Mouse (Mus musculus) bone marrow, adult 2 months (tissue): ENCODE measurements around the gene Itpk1. TPM values are rescaled to one million over a fixed set of nuclear protein-coding genes. Genes with fewer than 3 reads are reported as not detected.

Experiments used
- H3K27ac ChIP-seq: fragments of 200-500 bp; 2 replicates; pipeline ENCODE4 v1.5.1; 2012; ENCODE audit warnings: low read depth, mild to moderate bottlenecking, control low read depth, inconsistent platforms, low read length; ENCODE audit not compliant: control insufficient read depth, poor library complexity, insufficient read depth
- H3K4me1 ChIP-seq: fragments of 200-500 bp; 2 replicates; pipeline ENCODE4 v1.6.1; 2011; ENCODE audit warnings: low read length; ENCODE audit not compliant: control insufficient read depth, insufficient read depth
- H3K4me3 ChIP-seq: fragments of 200-500 bp; replicated peaks from 2 replicates; pipeline ENCODE3; 2011; ENCODE audit warnings: mild to moderate bottlenecking, low read depth, low read length, control low read depth; ENCODE audit not compliant: control insufficient read depth
- CTCF ChIP-seq: fragments of 200-500 bp; IDR thresholded peaks from 2 replicates; pipeline ENCODE4 v1.5.1; 2011; ENCODE audit warnings: low read length, control low read depth; ENCODE audit not compliant: control insufficient read depth, insufficient read depth
- POLR2A ChIP-seq: fragments of 200-500 bp; IDR thresholded peaks from 2 replicates; pipeline ENCODE4 v1.6.1; 2011; ENCODE audit warnings: low read depth, mild to moderate bottlenecking, control low read depth, low read length, borderline replicate concordance; ENCODE audit not compliant: control insufficient read depth
- WGBS: fragments of 180-500 bp; shearing (Covaris S2); methylation state at CpG from one replicate; pipeline ENCODE4 v1.1.7; 2018; 5-methylcytosine and 5-hydroxymethylcytosine counted together
- polyA plus RNA-seq: library from polyadenylated mRNA; stranded (reverse); fragments of >200 nt; gene quantifications from 2 replicates; pipeline ENCODE4 v1.2.4, GENCODE M21; 2011; ENCODE audit warnings: low replicate concordance; ENCODE audit not compliant: missing spikeins, insufficient read depth, insufficient read length

The Itpk1 gene
- polyA plus RNA-seq, 1 experiment, result 15.8 TPM

- H3K27ac ChIP-seq, result no peak overlapping the region
- H3K4me3 ChIP-seq, result no peak overlapping the region
- 67% methylated on average over 11 of the region's 11 CpGs for WGBS
- TF ChIP-seq POLR2A (no peak), CTCF (peak; percentile 36; the same call in 1 of the 2 replicates)
- no peaks in the 10 kb centered on the region; the same call in 1 of the 2 replicates for H3K4me1 ChIP-seq
Measured at GRCm38 (mm10) chr12:102708220-102708619, 3.5 kb upstream of the Itpk1 start.

GRCm38 (mm10) chr12:102706833-102707463 is 2.2 kb upstream of the Itpk1 start:
- Histone ChIP-seq H3K4me1 (peaks cover 2% of the 10 kb centered on the region; the same call in 1 of the 2 replicates), H3K4me3 (no peak overlapping the region), H3K27ac (no peak overlapping the region)
- no peak for TF ChIP-seq CTCF
- no peak for TF ChIP-seq POLR2A
- WGBS, result 85% methylated on average over 10 of the region's 10 CpGs

- Histone ChIP-seq H3K4me1 (peaks cover 2% of the 10 kb centered on the region; the same call in 1 of the 2 replicates), H3K4me3 (no peak overlapping the region), H3K27ac (no peak overlapping the region)
- 67% methylated on average over 6 of the region's 6 CpGs for WGBS
- no peak for TF ChIP-seq POLR2A
- TF ChIP-seq CTCF, result no peak
Measured at GRCm38 (mm10) chr12:102705906-102706640, 1.3 kb upstream of the Itpk1 start.

- Histone ChIP-seq H3K4me1 (peaks cover 2% of the 10 kb centered on the region; the same call in 1 of the 2 replicates), H3K27ac (peak overlapping the region; percentile 97), H3K4me3 (peak overlapping the region; percentile 62)
- TF ChIP-seq POLR2A, result no peak
- peak; percentile 64 for TF ChIP-seq CTCF
- 2% methylated on average over 45 of the region's 45 CpGs for WGBS
Measured at GRCm38 (mm10) chr12:102705216-102705871, 614 bp upstream of the Itpk1 start.

GRCm38 (mm10) chr12:102703921-102704408 is 765 bp downstream of the Itpk1 start:
- TF ChIP-seq POLR2A, result no peak
- TF ChIP-seq CTCF, result no peak
- Histone ChIP-seq H3K27ac (peak overlapping the region; percentile 82), H3K4me3 (peak overlapping the region; percentile 95), H3K4me1 (peaks cover 2% of the 10 kb centered on the region; the same call in 1 of the 2 replicates)
- WGBS, result 1% methylated on average over 17 of the region's 17 CpGs

GRCm38 (mm10) chr12:102703441-102703840 is 1.3 kb downstream of the Itpk1 start:
- Histone ChIP-seq H3K27ac (no peak overlapping the region), H3K4me3 (no peak overlapping the region), H3K4me1 (peaks cover 2% of the 10 kb centered on the region; the same call in 1 of the 2 replicates)
- no peak for TF ChIP-seq POLR2A
- TF ChIP-seq CTCF, result no peak
- 8% methylated on average over 6 of the region's 6 CpGs for WGBS

- peak overlapping the region; percentile 47 for H3K4me3 ChIP-seq
- H3K27ac ChIP-seq, result no peak overlapping the region
- no peak for TF ChIP-seq POLR2A
- TF ChIP-seq CTCF, result no peak
- 1% methylated on average over 4 of the region's 4 CpGs for WGBS
- peaks cover 2% of the 10 kb centered on the region; the same call in 1 of the 2 replicates for H3K4me1 ChIP-seq
Measured at GRCm38 (mm10) chr12:102703111-102703412, 1.7 kb downstream of the Itpk1 start.
